20 mouse cellular contexts compared by ENCODE assay signal in genomic region chr2:31007208-31007607, GRCm38 (mm10). TPM values are rescaled to one million over a fixed set of nuclear protein-coding genes. Genes with fewer than 3 reads are reported as not detected.
DNase-seq lines count a peak whose midpoint lies in the region; ATAC-seq lines count a peak whose summit lies in the region.
"Had no signal": no experiment of that assay in that cellular context is flagged by ENCODE, and none has a peak within 500 bp of the region (broad histone marks: within the 10 kb centered on the region; RNA-seq: fewer than 3 reads in every experiment).

No protein-coding gene starts in this region.

- no peak overlapping the region for H3K4me3 ChIP-seq in heart, embryonic 12.5 days
- H3K4me3 ChIP-seq in liver, embryonic 11.5 days (ENCODE audit: low read depth, low read length), result no peak overlapping the region
- H3K4me3 ChIP-seq in liver, embryonic 16.5 days (ENCODE audit: low read depth, low read length), result no peak overlapping the region
- H3K4me3 ChIP-seq: embryonic facial prominence, embryonic 12.5 days; forebrain, embryonic 13.5 days; gastrocnemius, adult 2 months; layer of hippocampus, adult 2 months had no signal

- no peak overlapping the region for H3K4me2 ChIP-seq in heart, embryonic 12.5 days
- peak overlapping the region; percentile 74 for H3K4me2 ChIP-seq in liver, embryonic 11.5 days
- no peak overlapping the region; the same call in 1 of the 2 replicates for H3K4me2 ChIP-seq in liver, embryonic 16.5 days (ENCODE audit: low read depth, low read length)
- H3K4me2 ChIP-seq: embryonic facial prominence, embryonic 12.5 days; forebrain, embryonic 13.5 days; midbrain, embryonic 11.5 days had no signal

- H3K9ac ChIP-seq in heart, embryonic 12.5 days, result no peak overlapping the region
- H3K9ac ChIP-seq in liver, embryonic 11.5 days (ENCODE audit: low read depth, low read length), result peak overlapping the region; percentile 61
- no peak overlapping the region for H3K9ac ChIP-seq in liver, embryonic 16.5 days (ENCODE audit: low read depth, low read length)
- H3K9ac ChIP-seq: embryonic facial prominence, embryonic 12.5 days; forebrain, embryonic 13.5 days had no signal

- peaks cover 63% of the 10 kb centered on the region for H3K36me3 ChIP-seq in heart, embryonic 12.5 days
- H3K36me3 ChIP-seq in liver, embryonic 11.5 days (ENCODE audit: control insufficient read depth, insufficient read depth, low read length), result 0 out of 2 replicates have a peak, but pooled peaks cover 2% of the 10 kb centered on the region
- H3K36me3 ChIP-seq in liver, embryonic 16.5 days (ENCODE audit: control insufficient read depth, insufficient read depth), result no peaks in the 10 kb centered on the region

- H3K4me1 ChIP-seq in heart, embryonic 12.5 days (replicated peaks), result peaks cover 32% of the 10 kb centered on the region
- H3K4me1 ChIP-seq in liver, embryonic 11.5 days (replicated peaks; ENCODE audit: control insufficient read depth, insufficient read depth, low read length), result peaks cover 26% of the 10 kb centered on the region
- peaks cover 28% of the 10 kb centered on the region for H3K4me1 ChIP-seq in liver, embryonic 16.5 days (ENCODE audit: control insufficient read depth, low read depth, low read length)
- H3K4me1 ChIP-seq: embryonic facial prominence, embryonic 12.5 days had no signal

- WGBS in heart, embryonic 12.5 days, result 82% methylated on average over 5 of the region's 5 CpGs
- WGBS in liver, embryonic 11.5 days, result 73% methylated on average over 5 of the region's 5 CpGs
- 45% methylated on average over 5 of the region's 5 CpGs for WGBS in liver, embryonic 16.5 days (ENCODE audit: insufficient replicate concordance)

- H3K9me3 ChIP-seq in heart, embryonic 12.5 days (replicated peaks), result no peaks in the 10 kb centered on the region
- H3K9me3 ChIP-seq in liver, embryonic 11.5 days (ENCODE audit: control insufficient read depth, low read length), result no peaks in the 10 kb centered on the region
- no peaks in the 10 kb centered on the region for H3K9me3 ChIP-seq in liver, embryonic 16.5 days (replicated peaks; ENCODE audit: control insufficient read depth, low read length)
- H3K9me3 ChIP-seq: embryonic facial prominence, embryonic 12.5 days; forebrain, embryonic 13.5 days had no signal

- intact Hi-C loops in heart, postnatal 36 days (cut with DNase I), result no loop called here

- H3K27ac ChIP-seq in heart, embryonic 12.5 days (ENCODE audit: poor library complexity, severe bottlenecking), result peak overlapping the region; percentile 95
- H3K27ac ChIP-seq in liver, embryonic 11.5 days (ENCODE audit: low read depth, low read length), result peak overlapping the region; percentile 90
- peak overlapping the region; percentile 27 for H3K27ac ChIP-seq in liver, embryonic 16.5 days (ENCODE audit: low read length)
- H3K27ac ChIP-seq: embryonic facial prominence, embryonic 12.5 days; forebrain, embryonic 13.5 days; gastrocnemius, adult 2 months; hindbrain, postnatal 0 days; layer of hippocampus, adult 2 months had no signal

- no peak for DNase-seq in heart, postnatal 36 days
- DNase-seq in liver, embryonic 11.5 days (ENCODE audit: low spot score), result no peak
- no peak for DNase-seq in liver
- DNase-seq in c-Kit-positive CD71-positive TER-119-positive erythroid progenitor cells, embryonic 14.5 days (ENCODE audit: low spot score), result peak; percentile 15
- no peak for DNase-seq in layer of hippocampus, postnatal 14 days (ENCODE audit: low spot score in 2 of 2)
- DNase-seq: adrenal gland, adult 2 months; cerebellum, adult 2 months; cerebellum, postnatal 25 days; gastrocnemius, adult 2 months; kidney, postnatal 25 days; layer of hippocampus, postnatal 36 days; lung, adult 18-20 months; lung, postnatal 10 days had no signal

- ATAC-seq in heart, embryonic 12.5 days (ENCODE audit: insufficient number of reproducible peaks, low FRiP score), result no peak
- ATAC-seq in liver, embryonic 11.5 days (replicated peaks; ENCODE audit: low FRiP score), result no peak
- no peak for ATAC-seq in liver, embryonic 16.5 days (ENCODE audit: low read depth)
- ATAC-seq: forebrain, embryonic 13.5 days; hindbrain, postnatal 0 days had no signal

- H3K27me3 ChIP-seq in heart, embryonic 12.5 days (replicated peaks), result no peaks in the 10 kb centered on the region
- H3K27me3 ChIP-seq in liver, embryonic 11.5 days (replicated peaks; ENCODE audit: control insufficient read depth, insufficient read depth, low read length), result no peaks in the 10 kb centered on the region
- no peaks in the 10 kb centered on the region for H3K27me3 ChIP-seq in liver, embryonic 16.5 days (ENCODE audit: control insufficient read depth, insufficient read depth, low read depth, low read length)
- H3K27me3 ChIP-seq: embryonic facial prominence, embryonic 12.5 days; forebrain, embryonic 13.5 days had no signal

RNA-seq across cellular contexts. Expression of gene Usp20, which starts 25.1 kb away (rescaled TPM):
- polyA plus RNA-seq in heart, embryonic 12.5 days (2016; fragmentation: Nextera tagmentation; extraction: Ambion mirVana), result 27.4 and 27.9 TPM in 2 replicates
- 10 to 100 TPM; 50.6 to 53.1 TPM for total RNA-seq in heart, postnatal 36 days (2021)
- polyA plus RNA-seq in liver, embryonic 11.5 days (2014; fragmentation: Nextera tagmentation; extraction: Ambion mirVana), result 11.5 and 12.9 TPM in 2 replicates
- polyA plus RNA-seq in liver, embryonic 16.5 days (2015; fragmentation: Nextera tagmentation; extraction: Ambion mirVana), result 4.9 and 5.8 TPM in 2 replicates
- total RNA-seq in layer of hippocampus, postnatal 14 days (2021), result 10 to 100 TPM; 84.0 to 85.6 TPM

RNA-seq across cellular contexts. Expression of gene BC005624, which starts 25.2 kb away (rescaled TPM):
- polyA plus RNA-seq in heart, embryonic 12.5 days (2016; fragmentation: Nextera tagmentation; extraction: Ambion mirVana), result 33.8 and 35.5 TPM in 2 replicates
- total RNA-seq in heart, postnatal 36 days (2021), result 10 to 100 TPM; 19.6 to 22.5 TPM
- polyA plus RNA-seq in liver, embryonic 11.5 days (2014; fragmentation: Nextera tagmentation; extraction: Ambion mirVana), result 51.6 and 53.5 TPM in 2 replicates
- 23.1 and 24.0 TPM in 2 replicates for polyA plus RNA-seq in liver, embryonic 16.5 days (2015; fragmentation: Nextera tagmentation; extraction: Ambion mirVana)
- total RNA-seq in layer of hippocampus, postnatal 14 days (2021), result 10 to 100 TPM; 51.0 to 52.8 TPM

RNA-seq across cellular contexts. Expression of gene Tor1a, which starts 39.5 kb away (rescaled TPM):
- 56.4 TPM in 2 replicates for polyA plus RNA-seq in heart, embryonic 12.5 days (2016; fragmentation: Nextera tagmentation; extraction: Ambion mirVana)
- 10 to 100 TPM; 11.0 to 12.5 TPM for total RNA-seq in heart, postnatal 36 days (2021)
- 71.7 and 73.2 TPM in 2 replicates for polyA plus RNA-seq in liver, embryonic 11.5 days (2014; fragmentation: Nextera tagmentation; extraction: Ambion mirVana)
- polyA plus RNA-seq in liver, embryonic 16.5 days (2015; fragmentation: Nextera tagmentation; extraction: Ambion mirVana), result 36.0 and 36.3 TPM in 2 replicates
- total RNA-seq in layer of hippocampus, postnatal 14 days (2021), result 10 to 100 TPM; 47.0 to 54.0 TPM

RNA-seq across cellular contexts. Expression of gene Tor1b, which starts 54.4 kb away (rescaled TPM):
- 25.1 and 25.8 TPM in 2 replicates for polyA plus RNA-seq in heart, embryonic 12.5 days (2016; fragmentation: Nextera tagmentation; extraction: Ambion mirVana)
- 10 to 100 TPM; 25.3 to 29.3 TPM for total RNA-seq in heart, postnatal 36 days (2021)
- 27.2 and 31.6 TPM in 2 replicates for polyA plus RNA-seq in liver, embryonic 11.5 days (2014; fragmentation: Nextera tagmentation; extraction: Ambion mirVana)
- 15.8 and 15.9 TPM in 2 replicates for polyA plus RNA-seq in liver, embryonic 16.5 days (2015; fragmentation: Nextera tagmentation; extraction: Ambion mirVana)
- total RNA-seq in layer of hippocampus, postnatal 14 days (2021), result 10 to 100 TPM; 38.8 TPM

Comparison
In these comparisons a context has a peak if more than half of its experiments do, and no peak if none do; other contexts are left out.
1. H3K27ac ChIP-seq: peak in every context shown above with its lines; median percentile 95 in heart, embryonic 12.5 days; 90 in liver, embryonic 11.5 days; 27 in liver, embryonic 16.5 days.